Mouse (Mus musculus): ENCODE results near the gene Gm5617. TPM values are rescaled to one million over a fixed set of nuclear protein-coding genes. Genes with fewer than 3 reads are reported as not detected.

Gm5617 gene
- 20.5 TPM for total RNA-seq (2023)

GRCm38 (mm10) chr9:48494817-48495547, at the start of gene Gm5617, which contains the start of gene Rbm7:
TSS of gene Gm5617 (plus strand) at chr9:48495442.
TSS of gene Rbm7 (minus strand) at chr9:48495299.

GRCm38 (mm10) chr9:48480411-48481213, 14.6 kb upstream of the Gm5617 start, which contains the start of gene Rexo2:
TSS of gene Rexo2 (minus strand) at chr9:48480623.

Other genes starting within 250 kb of the Gm5617 start
- 4.3 TPM for gene Nxpe2, start 142.0 kb upstream of the Gm5617 start, total RNA-seq (2023)
- 84.9 TPM for gene Rexo2, start 14.8 kb upstream of the Gm5617 start, total RNA-seq (2023)
- gene Rbm7, start 143 bp upstream of the Gm5617 start, total RNA-seq (2023) = 108 TPM
- gene Nnmt, start 109.7 kb downstream of the Gm5617 start, total RNA-seq (2023) = not detected